Mouse (Mus musculus) spleen, postnatal 36 days (tissue): ENCODE results near the gene Vezf1.

Source experiments
- DNase-seq, 2 experiments: peaks; one replicate each; pipeline ENCODE4 v3.0.0; 2022; ENCODE audit warnings: low spot score in 2 of 2, mixed read lengths in 1 of 2

Gene Vezf1

DNA sequence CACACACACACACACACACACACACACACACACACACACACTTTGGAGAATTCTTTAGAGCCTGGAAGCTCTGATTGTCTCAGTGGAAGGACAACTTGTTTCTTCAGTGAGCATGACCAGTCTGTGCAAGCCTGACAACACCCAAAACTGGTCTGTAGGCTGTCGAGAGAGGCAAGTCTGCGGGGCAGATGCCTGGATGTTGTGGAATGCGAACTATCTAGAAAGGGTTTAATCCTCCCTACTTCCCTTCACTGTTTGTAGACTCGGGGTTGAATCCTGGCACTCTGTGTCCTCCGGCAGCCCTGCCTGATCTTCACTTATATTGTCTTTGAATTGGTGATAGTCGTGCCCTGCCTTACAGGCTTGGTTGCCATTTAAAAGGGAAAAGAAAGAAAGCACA, 55.7 kb downstream of the Vezf1 start:
- DNase-seq, result no peak

DNA sequence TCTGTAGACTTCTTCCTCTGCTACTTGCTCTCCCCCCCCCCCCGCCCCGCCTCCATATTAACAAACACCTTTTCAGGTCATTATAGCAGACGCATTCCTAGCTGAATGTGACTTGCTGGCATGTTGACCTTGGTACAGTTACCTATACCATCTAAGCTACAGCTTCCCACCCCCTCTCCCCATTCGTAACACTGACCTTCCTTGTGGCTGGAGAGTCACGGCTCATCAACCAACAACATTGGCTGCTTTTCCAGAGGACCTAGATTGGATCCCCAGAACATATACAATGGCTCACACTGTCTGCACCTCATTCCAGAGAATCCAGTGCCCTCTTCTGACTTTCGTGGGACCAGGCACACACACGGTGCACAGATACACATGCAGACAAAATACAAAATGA, 57.4 kb downstream of the Vezf1 start:
- no peak for DNase-seq

DNA sequence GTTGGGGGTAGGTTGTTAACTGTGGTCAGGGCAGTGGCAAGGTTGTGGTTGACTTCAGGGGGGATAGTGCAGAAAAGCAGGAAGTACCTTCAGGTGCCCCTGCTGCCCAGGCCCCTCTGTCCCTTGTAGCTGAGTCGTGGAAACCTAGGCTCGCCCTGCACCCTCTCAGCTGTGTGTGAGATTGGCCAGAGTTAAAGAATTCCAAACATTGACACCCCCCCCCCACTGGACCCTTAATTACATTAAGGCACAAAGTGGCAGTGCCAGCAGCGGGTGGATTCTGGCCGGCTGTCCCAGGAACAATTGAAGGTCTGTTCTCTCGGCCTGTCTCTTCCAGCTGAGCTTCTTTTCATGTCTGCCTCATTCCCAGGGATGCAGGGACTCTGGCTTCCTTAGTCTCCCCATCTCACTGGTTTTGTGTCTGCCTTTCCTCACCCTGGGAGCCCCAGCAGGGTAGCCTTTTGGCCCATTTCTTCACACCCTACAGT, 58.3 kb downstream of the Vezf1 start:
- no peak for DNase-seq

DNA sequence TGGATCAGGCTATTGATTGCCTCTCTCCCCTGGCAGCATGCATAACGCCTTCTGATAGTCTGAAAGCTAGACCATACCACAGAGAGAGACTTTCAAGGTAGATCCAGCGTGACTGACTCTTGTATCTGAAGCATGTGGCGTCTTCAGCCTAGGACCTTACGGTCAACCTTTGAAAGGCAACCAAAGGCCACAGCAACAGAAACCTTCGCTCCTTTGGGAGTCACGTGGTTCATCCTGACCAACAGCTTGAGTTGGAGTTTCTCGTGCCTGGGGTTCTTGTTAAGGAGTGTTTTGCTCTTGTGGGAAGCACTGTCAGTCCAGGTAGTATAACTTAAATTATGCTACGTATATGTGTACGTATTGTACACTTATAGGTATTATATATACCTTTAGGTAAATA, 60.4 kb downstream of the Vezf1 start:
- DNase-seq, result no peak

DNA sequence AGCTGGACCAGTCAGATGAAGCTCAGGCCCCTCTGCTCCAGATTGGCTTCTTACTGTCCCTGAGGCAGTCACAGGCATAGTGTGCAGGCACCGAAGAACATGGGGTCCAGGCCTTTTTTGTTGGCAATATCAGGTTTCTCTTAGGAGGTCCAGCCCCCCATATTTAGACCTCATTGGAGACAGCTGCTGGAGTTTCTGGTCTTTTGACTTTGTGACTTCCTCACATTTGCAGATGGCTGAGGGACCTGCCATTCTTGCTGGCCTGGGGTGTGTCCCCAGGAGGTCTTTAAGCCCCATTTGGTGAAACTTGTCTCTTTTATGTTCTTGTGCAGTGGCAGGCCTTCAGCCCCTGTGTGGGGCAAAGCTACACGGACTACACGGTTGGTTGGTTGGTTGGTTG, 61.2 kb downstream of the Vezf1 start:
- DNase-seq, result no peak

DNA sequence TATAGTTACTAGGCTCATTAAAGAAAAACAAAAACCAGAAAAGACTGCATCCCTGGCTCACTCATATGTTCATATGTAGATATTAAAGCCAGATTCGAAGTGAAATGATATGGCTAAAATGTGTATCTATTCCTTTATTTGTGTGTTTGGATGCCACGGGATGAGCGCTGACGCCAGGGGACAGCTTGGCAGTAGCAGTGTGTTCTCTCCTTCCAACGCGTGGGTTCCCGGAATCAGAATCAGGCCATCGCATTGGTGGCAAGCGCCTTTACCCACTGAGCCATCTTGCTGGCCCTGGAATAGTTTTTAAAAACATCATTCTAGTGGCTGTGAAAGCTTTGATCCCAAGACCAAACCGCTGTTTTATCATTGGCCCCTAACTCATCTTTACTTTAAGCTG, 61.9 kb downstream of the Vezf1 start:
- no peak for DNase-seq

DNA sequence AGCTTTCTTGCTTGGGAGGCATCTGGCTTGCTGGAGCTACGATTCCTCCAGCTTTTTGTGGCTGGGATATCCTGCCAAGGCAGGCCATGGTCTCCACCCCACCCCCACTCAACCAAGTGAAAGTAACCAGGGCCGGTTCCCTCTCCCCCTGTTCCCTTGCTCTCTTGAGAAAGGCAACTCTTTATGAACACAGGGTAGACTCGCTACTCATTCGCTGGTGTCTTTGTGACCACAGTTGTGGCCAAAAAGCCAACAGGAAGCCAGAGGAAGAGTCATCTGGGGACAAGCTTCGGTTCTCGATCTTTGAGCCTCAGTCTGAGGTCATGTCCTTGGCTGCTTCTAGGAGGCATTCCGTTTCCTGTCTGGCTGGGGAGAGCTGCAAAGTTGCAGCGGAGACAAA, 63.8 kb downstream of the Vezf1 start:
- peak; percentile 37 for DNase-seq
